Mouse (Mus musculus) left cerebral cortex, adult 11 months (tissue): Measurements from ENCODE around the gene Rep15.

ENCODE experiments used
- DNase-seq: peaks from one replicate; pipeline ENCODE4 v3.0.0; 2022; ENCODE audit warnings: low spot score

Rep15 gene

DNA sequence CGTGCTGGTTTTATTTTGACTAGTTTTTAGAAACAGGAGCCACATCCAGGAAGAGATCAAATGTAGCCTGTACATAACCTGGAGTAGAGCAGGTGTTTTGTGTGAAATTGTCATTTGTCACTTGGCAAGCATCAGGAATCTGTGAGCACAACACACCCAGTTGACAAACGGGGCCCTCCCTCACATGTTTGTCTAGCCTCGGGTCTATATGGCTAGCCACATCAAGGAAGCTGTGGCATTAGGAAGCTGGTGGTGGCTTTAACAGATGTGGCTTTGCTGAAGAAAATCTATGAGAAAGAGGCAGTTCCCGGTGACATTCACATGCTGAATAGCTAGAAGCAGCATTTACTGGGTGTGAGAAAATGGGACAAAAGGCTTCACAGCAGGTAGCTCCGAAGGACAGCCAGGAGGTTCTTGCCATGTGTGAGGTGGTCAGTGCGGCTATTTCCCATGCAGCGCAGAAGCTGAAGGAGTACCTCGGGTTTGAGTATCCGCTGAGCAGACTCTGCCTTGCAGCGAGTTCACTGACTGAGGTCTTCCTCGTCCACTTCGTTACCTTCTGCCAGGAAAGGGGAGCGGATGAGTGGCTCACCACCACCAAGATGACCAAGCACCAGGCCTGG is at the start of gene Rep15:
Gene Rep15, plus strand, starts transcription at position 282 of the 623 bp plus-strand sequence.
- no peak for DNase-seq

- DNase-seq, result no peak
Measured at GRCm38 (mm10) chr6:146984569-146984968, 47.8 kb upstream of the Rep15 start.

- DNase-seq, result no peak
Measured at GRCm38 (mm10) chr6:146994236-146994635, 38.1 kb upstream of the Rep15 start.

DNA sequence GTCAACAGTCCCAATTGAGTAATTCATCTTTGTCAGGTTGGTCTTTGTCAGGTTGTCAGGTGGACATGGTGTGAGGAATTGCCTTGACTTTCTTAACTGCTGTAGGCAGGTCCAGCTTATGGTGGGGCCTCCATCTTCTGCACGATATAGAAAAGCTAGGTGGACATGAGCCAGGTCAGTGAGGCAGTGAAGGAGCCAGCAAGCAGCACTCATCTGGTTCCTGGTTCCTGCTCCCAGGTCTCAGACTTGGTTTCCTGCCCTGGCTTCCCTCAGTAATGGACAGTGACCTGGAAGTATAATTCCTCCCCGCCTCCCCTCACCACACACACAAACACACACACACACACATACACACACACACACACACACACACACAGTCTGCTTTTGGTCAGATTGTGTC is 37.0 kb upstream of the Rep15 start:
- DNase-seq, result no peak

- no peak for DNase-seq
Measured at GRCm38 (mm10) chr6:146995878-146996277, 36.5 kb upstream of the Rep15 start.

GRCm38 (mm10) chr6:146997006-146997405 is 35.4 kb upstream of the Rep15 start:
- no peak for DNase-seq

GRCm38 (mm10) chr6:146998710-146999109 is 33.7 kb upstream of the Rep15 start:
- DNase-seq, result no peak

GRCm38 (mm10) chr6:146999302-146999701 is 33.1 kb upstream of the Rep15 start:
- no peak for DNase-seq

- DNase-seq, result no peak
Measured at GRCm38 (mm10) chr6:146999755-147000154, 32.6 kb upstream of the Rep15 start.

GRCm38 (mm10) chr6:147008148-147008547 is 24.2 kb upstream of the Rep15 start:
- no peak for DNase-seq

DNA sequence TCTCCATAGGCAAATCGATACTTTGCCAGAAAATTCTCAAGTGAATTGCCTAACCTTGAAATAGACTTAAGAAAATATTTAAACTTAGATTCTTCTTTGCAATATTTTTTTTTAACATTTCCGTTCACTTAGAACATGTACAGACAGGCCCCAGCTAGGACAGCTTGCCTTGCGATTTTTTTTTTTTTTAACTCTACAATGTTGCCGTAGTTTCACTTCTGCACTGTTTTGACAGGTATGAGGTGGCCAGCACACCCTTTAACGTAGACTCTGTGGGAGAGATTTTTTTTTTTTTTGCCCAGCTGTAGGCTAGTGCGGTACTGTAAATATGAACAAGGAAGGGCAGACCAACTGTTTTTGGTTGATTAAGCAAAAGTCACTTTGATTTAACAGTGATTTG is 22.0 kb upstream of the Rep15 start:
- DNase-seq, result no peak

DNA sequence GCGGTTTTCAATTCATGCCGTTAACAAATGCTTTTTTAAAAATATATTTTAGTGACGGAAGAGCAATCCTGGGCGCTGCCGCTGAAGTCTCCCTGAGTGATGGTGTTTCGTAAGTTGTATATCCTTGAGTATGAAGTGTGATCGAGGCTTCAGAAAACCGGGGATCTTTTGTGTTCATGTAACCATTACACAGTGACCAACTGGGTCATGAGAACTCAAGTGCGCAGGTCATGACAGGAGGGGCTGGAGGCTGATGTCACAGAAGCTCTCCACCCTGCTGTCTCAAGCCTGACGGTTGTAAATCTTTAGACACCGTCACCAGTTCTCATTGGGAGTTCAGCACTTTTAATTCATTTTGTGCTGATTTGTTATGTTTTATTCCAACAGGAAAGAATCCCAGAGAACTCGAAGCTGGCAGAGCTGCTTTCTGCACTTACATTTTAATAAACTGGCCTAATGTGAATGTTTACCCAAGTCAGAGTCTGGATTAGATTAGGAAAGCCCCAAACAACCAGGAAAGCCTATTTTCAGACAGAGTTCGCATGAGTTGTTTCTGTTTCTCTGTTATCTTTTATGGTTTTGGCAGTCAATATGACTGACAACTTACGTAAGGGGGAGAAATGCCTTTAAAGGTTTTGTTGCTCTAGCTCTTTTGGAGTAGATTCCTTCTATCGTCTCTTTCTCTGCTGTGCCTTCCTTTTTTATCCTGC is 21.4 kb upstream of the Rep15 start:
- DNase-seq, result no peak

GRCm38 (mm10) chr6:147011555-147011954 is 20.8 kb upstream of the Rep15 start:
- DNase-seq, result no peak

GRCm38 (mm10) chr6:147011977-147012376 is 20.4 kb upstream of the Rep15 start:
- DNase-seq, result no peak

- no peak for DNase-seq
Measured at GRCm38 (mm10) chr6:147013546-147013945, 18.8 kb upstream of the Rep15 start.

- DNase-seq, result no peak
Measured at GRCm38 (mm10) chr6:147017906-147018305, 14.5 kb upstream of the Rep15 start.

DNA sequence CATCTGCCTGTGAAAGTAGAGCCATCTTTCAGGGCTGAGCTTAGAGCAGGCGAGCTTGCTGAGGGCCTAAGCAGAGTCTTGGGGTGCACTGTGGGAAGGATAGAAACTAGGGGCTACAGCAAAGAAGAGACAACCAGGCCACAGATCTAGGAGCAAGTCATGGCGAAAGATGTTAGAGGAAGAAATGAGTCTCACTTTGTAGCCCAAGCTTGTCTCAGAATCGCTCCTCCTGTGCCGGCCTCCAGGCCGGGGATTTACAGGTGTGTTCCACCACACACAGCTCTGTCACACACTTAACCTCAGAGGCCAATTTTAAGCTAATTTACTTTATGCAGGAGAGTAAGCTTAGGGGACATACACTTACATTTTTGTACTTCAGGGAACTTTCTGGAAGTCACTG is 14.0 kb upstream of the Rep15 start:
- DNase-seq, result no peak

- DNase-seq, result no peak
Measured at GRCm38 (mm10) chr6:147021181-147021580, 11.2 kb upstream of the Rep15 start.

GRCm38 (mm10) chr6:147022375-147023132 is 9.8 kb upstream of the Rep15 start:
- DNase-seq, result no peak

GRCm38 (mm10) chr6:147023133-147023395 is 9.3 kb upstream of the Rep15 start:
- DNase-seq, result no peak

- no peak for DNase-seq
Measured at GRCm38 (mm10) chr6:147023568-147023967, 8.8 kb upstream of the Rep15 start.

DNA sequence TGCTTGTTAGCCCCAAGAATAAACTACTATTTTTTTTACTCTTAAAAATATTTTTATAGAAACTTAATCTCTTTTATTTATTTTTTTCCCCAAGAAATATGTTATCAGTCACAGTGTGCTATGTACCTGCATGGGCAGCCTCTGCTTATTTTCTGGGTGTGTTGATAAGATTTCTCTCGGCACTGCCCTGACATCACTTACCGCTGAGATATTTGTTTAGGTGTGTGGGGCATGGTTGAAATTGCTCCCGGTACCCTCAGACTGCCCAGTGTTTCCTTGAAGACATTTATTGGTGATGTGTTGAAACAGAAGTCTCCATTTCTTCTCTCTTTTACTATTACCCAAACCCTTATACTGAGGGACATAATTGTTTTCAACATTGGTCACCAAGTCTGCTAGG is 7.6 kb upstream of the Rep15 start:
- no peak for DNase-seq

- no peak for DNase-seq
Measured at GRCm38 (mm10) chr6:147028396-147028795, 4.0 kb upstream of the Rep15 start.
